ENCODE assay signal across 13 mouse cellular contexts in the genomic region with DNA sequence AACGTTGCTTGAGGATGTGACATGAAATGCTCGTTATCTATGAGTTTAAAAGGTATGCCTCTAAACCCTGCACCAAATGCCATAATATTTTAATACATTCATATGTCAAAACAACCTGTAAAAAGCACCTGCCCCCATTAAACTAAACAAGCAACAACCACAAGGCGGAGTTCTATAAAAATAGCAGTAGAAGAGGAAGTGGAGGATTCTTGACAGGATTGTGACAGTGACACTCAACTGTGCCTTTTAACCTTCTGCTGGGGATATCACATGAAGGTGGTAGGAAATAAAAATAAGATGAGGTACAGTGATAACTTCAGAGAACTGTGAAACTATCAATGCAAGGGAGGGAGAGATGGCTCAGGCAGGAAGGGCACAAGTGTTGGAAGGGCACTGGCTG. TPM values are rescaled to one million over a fixed set of nuclear protein-coding genes. Genes with fewer than 3 reads are reported as not detected.
"Had no signal": no experiment of that assay in that cellular context is flagged by ENCODE, and none has a peak within 500 bp of the region (broad histone marks: within the 10 kb centered on the region; RNA-seq: fewer than 3 reads in every experiment).

No protein-coding gene starts in this region.

- ATAC-seq: liver, embryonic 12.5 days; midbrain, embryonic 13.5 days had no signal

- H3K27me3 ChIP-seq: kidney, embryonic 15.5 days; limb, embryonic 15.5 days; liver, embryonic 12.5 days; lung, embryonic 15.5 days; midbrain, embryonic 13.5 days; neural tube, embryonic 15.5 days had no signal

- H3K36me3 ChIP-seq: kidney, embryonic 15.5 days; limb, embryonic 15.5 days; liver, embryonic 12.5 days; lung, embryonic 15.5 days; midbrain, embryonic 13.5 days; neural tube, embryonic 15.5 days had no signal

- DNase-seq: kidney, adult 2 months; kidney, postnatal 14 days; lung, postnatal 14 days; thymus, adult 2 months had no signal

- H3K9me3 ChIP-seq: kidney, embryonic 15.5 days; limb, embryonic 15.5 days; liver, embryonic 12.5 days; lung, embryonic 15.5 days; midbrain, embryonic 13.5 days; neural tube, embryonic 15.5 days had no signal

- H3K4me3 ChIP-seq: kidney, embryonic 15.5 days; left cerebral cortex, adult 2 months; limb, embryonic 15.5 days; liver, embryonic 12.5 days; lung, embryonic 15.5 days; midbrain, embryonic 13.5 days; neural tube, embryonic 15.5 days had no signal

- H3K9ac ChIP-seq: kidney, embryonic 15.5 days; limb, embryonic 15.5 days; liver, embryonic 12.5 days; lung, embryonic 15.5 days; midbrain, embryonic 13.5 days; neural tube, embryonic 15.5 days had no signal

- H3K4me1 ChIP-seq: kidney, embryonic 15.5 days; limb, embryonic 15.5 days; liver, embryonic 12.5 days; lung, embryonic 15.5 days; midbrain, embryonic 13.5 days; neural tube, embryonic 15.5 days had no signal

- H3K27ac ChIP-seq: kidney, embryonic 15.5 days; left cerebral cortex, adult 2 months; limb, embryonic 15.5 days; liver, embryonic 12.5 days; lung, embryonic 15.5 days; midbrain, embryonic 13.5 days; neural tube, embryonic 15.5 days had no signal

RNA-seq across cellular contexts. Expression of a gene that starts 58.6 kb away (rescaled TPM):
- polyA plus RNA-seq: kidney, adult 2 months; liver, embryonic 12.5 days; liver, embryonic 16.5 days; lung, embryonic 15.5 days; stomach, embryonic 14.5 days had no signal
